Mouse (Mus musculus): Measurements from ENCODE around the gene Eif4g3. TPM values are rescaled to one million over a fixed set of nuclear protein-coding genes. Genes with fewer than 3 reads are reported as not detected.

Eif4g3 gene
- total and polyA plus RNA-seq, 3 experiments, result 25.5 to 97.9 (median 72.3) TPM

DNA sequence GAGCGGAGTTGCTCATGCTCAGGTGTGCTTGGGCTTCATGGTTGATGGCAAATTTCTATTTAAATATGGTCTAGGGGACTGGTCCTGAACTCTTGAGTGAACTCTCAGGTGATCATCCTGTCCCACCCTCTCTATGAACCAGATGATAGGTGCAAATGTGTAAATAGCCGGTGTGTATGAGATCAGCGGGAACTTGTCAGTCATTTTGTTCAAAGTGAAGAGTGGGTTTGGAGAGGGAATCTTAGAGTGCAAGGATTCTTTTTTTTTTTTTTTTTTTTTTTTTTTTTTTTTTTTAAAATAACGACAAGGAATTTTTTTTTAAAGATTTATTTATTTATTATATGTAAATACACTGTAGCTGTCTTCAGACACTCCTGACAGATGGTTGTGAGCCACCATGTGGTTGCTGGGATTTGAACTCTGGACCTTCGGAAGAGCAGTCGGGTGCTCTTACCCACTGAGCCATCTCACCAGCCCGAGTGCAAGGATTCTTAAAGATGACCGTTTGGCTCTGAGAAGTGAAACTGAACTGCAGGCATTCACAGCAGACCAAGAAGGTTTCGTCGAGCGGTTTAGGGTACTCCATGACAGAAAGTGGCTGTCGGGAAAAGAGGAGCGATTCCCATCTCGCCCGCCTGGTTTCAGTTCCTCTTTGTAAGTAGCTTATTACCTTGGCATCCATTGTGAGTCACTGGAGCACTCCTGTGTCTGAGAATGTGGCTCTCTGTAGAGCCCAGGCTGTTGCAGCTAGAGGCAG is 21.1 kb downstream of the Eif4g3 start:
- Histone ChIP-seq H3K4me3 (ENCODE audit: low read depth, low read length) (no peak overlapping the region), H3K4me1 (ENCODE audit: insufficient read depth, low read depth, low read length) (peaks cover 49% of the 10 kb centered on the region), H3K36me3 (replicated peaks) (peaks cover 93% of the 10 kb centered on the region), H3K27me3 (ENCODE audit: insufficient read depth, low read length) (no peaks in the 10 kb centered on the region), H3K9me3 (replicated peaks) (no peaks in the 10 kb centered on the region)
- DNase-seq (ENCODE audit: low spot score), result no peak
- TF ChIP-seq POLR2AphosphoS5 (IDR thresholded peaks at IDR 0.05; ENCODE audit: insufficient replicate concordance, low read depth, low read length), result no peak
- TF ChIP-seq TAL1 (conservative IDR thresholded peaks at IDR 0.05; ENCODE audit: low read depth, low read length), result no peak
- TF ChIP-seq CTCF (IDR thresholded peaks at IDR 0.05; ENCODE audit: low read depth, low read length), result no peak
- no peak for TF ChIP-seq GATA2 (IDR thresholded peaks at IDR 0.05; ENCODE audit: borderline replicate concordance, low read depth, low read length)
- no peak for TF ChIP-seq GATA1 (IDR thresholded peaks at IDR 0.05; ENCODE audit: borderline replicate concordance, low read length)
- no peak for ATAC-seq (ENCODE audit: extremely low read depth, insufficient number of reproducible peaks, low FRiP score, poor library complexity, severe bottlenecking)

GRCm38 (mm10) chr4:138015966-138016365 is 23.1 kb downstream of the Eif4g3 start:
- peaks cover 58% of the 10 kb centered on the region for H3K4me1 ChIP-seq (ENCODE audit: insufficient read depth, low read depth, low read length)
- H3K4me3 ChIP-seq (ENCODE audit: low read depth, low read length), result no peak overlapping the region
- peaks cover 91% of the 10 kb centered on the region for H3K36me3 ChIP-seq (replicated peaks)
- H3K27me3 ChIP-seq (ENCODE audit: insufficient read depth, low read length), result no peaks in the 10 kb centered on the region
- peak; percentile 30 for DNase-seq (ENCODE audit: low spot score)
- H3K9me3 ChIP-seq (replicated peaks), result no peaks in the 10 kb centered on the region
- ATAC-seq (ENCODE audit: extremely low read depth, insufficient number of reproducible peaks, low FRiP score, poor library complexity, severe bottlenecking), result peak; percentile 73
- no peak for TF ChIP-seq GATA1 (IDR thresholded peaks at IDR 0.05; ENCODE audit: borderline replicate concordance, low read length)
- TF ChIP-seq POLR2AphosphoS5 (IDR thresholded peaks at IDR 0.05; ENCODE audit: insufficient replicate concordance, low read depth, low read length), result no peak
- TF ChIP-seq GATA2 (IDR thresholded peaks at IDR 0.05; ENCODE audit: borderline replicate concordance, low read depth, low read length), result no peak
- TF ChIP-seq TAL1 (conservative IDR thresholded peaks at IDR 0.05; ENCODE audit: low read depth, low read length), result no peak
- no peak for TF ChIP-seq CTCF (IDR thresholded peaks at IDR 0.05; ENCODE audit: low read depth, low read length)

- no peak for DNase-seq (ENCODE audit: low spot score)
- Histone ChIP-seq H3K9me3 (replicated peaks) (no peaks in the 10 kb centered on the region), H3K4me3 (ENCODE audit: low read depth, low read length) (no peak overlapping the region), H3K4me1 (ENCODE audit: insufficient read depth, low read depth, low read length) (peaks cover 55% of the 10 kb centered on the region), H3K27me3 (ENCODE audit: insufficient read depth, low read length) (no peaks in the 10 kb centered on the region), H3K36me3 (replicated peaks) (peaks cover 87% of the 10 kb centered on the region)
- ATAC-seq (ENCODE audit: extremely low read depth, insufficient number of reproducible peaks, low FRiP score, poor library complexity, severe bottlenecking), result no peak
- TF ChIP-seq GATA1 (IDR thresholded peaks at IDR 0.05; ENCODE audit: borderline replicate concordance, low read length) (no peak), GATA2 (IDR thresholded peaks at IDR 0.05; ENCODE audit: borderline replicate concordance, low read depth, low read length) (no peak), POLR2AphosphoS5 (IDR thresholded peaks at IDR 0.05; ENCODE audit: insufficient replicate concordance, low read depth, low read length) (no peak), TAL1 (conservative IDR thresholded peaks at IDR 0.05; ENCODE audit: low read depth, low read length) (no peak), CTCF (IDR thresholded peaks at IDR 0.05; ENCODE audit: low read depth, low read length) (no peak)
Measured at GRCm38 (mm10) chr4:138017085-138017637, 24.3 kb downstream of the Eif4g3 start.

DNA sequence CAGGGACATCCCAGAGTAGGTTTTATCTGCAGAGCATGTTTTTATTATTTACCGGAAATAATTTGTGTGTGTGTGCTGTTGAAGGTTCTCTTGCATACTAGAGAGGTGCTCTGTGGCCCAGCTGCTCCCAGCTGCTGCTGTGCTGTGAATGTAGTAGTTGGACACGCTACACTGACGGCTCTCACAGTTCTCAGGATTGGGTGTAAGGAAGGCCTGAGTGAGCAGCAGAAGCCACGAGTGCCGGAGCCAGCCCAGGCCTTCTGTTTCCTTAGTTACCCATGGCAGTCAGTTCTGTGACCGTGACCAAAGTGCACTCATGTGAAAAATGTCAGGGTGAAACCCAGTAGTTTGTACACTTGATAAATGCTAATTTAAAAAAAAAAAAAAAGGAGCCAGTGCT is 25.2 kb downstream of the Eif4g3 start:
- TF ChIP-seq POLR2AphosphoS5 (IDR thresholded peaks at IDR 0.05; ENCODE audit: insufficient replicate concordance, low read depth, low read length), result no peak
- no peak for TF ChIP-seq GATA2 (IDR thresholded peaks at IDR 0.05; ENCODE audit: borderline replicate concordance, low read depth, low read length)
- no peak for TF ChIP-seq GATA1 (IDR thresholded peaks at IDR 0.05; ENCODE audit: borderline replicate concordance, low read length)
- TF ChIP-seq TAL1 (conservative IDR thresholded peaks at IDR 0.05; ENCODE audit: low read depth, low read length), result no peak
- TF ChIP-seq CTCF (IDR thresholded peaks at IDR 0.05; ENCODE audit: low read depth, low read length), result no peak
- ATAC-seq (ENCODE audit: extremely low read depth, insufficient number of reproducible peaks, low FRiP score, poor library complexity, severe bottlenecking) (peak; percentile 35; the same call in 1 of the 2 replicates), DNase-seq (ENCODE audit: low spot score) (peak; percentile 15)
- peaks cover 84% of the 10 kb centered on the region for H3K36me3 ChIP-seq (replicated peaks)
- H3K4me1 ChIP-seq (ENCODE audit: insufficient read depth, low read depth, low read length), result peaks cover 57% of the 10 kb centered on the region
- no peaks in the 10 kb centered on the region for H3K27me3 ChIP-seq (ENCODE audit: insufficient read depth, low read length)
- no peaks in the 10 kb centered on the region for H3K9me3 ChIP-seq (replicated peaks)
- no peak overlapping the region for H3K4me3 ChIP-seq (ENCODE audit: low read depth, low read length)

GRCm38 (mm10) chr4:138020231-138020630 is 27.4 kb downstream of the Eif4g3 start:
- H3K4me3 ChIP-seq (ENCODE audit: low read depth, low read length), result no peak overlapping the region
- no peak for DNase-seq (ENCODE audit: low spot score)
- ATAC-seq (ENCODE audit: extremely low read depth, insufficient number of reproducible peaks, low FRiP score, poor library complexity, severe bottlenecking), result no peak
- no peaks in the 10 kb centered on the region for H3K9me3 ChIP-seq (replicated peaks)
- TF ChIP-seq GATA2 (IDR thresholded peaks at IDR 0.05; ENCODE audit: borderline replicate concordance, low read depth, low read length) (no peak), TAL1 (conservative IDR thresholded peaks at IDR 0.05; ENCODE audit: low read depth, low read length) (no peak), GATA1 (IDR thresholded peaks at IDR 0.05; ENCODE audit: borderline replicate concordance, low read length) (no peak), CTCF (IDR thresholded peaks at IDR 0.05; ENCODE audit: low read depth, low read length) (no peak), POLR2AphosphoS5 (IDR thresholded peaks at IDR 0.05; ENCODE audit: insufficient replicate concordance, low read depth, low read length) (no peak)
- peaks cover 64% of the 10 kb centered on the region for H3K4me1 ChIP-seq (ENCODE audit: insufficient read depth, low read depth, low read length)
- H3K27me3 ChIP-seq (ENCODE audit: insufficient read depth, low read length), result no peaks in the 10 kb centered on the region
- peaks cover 83% of the 10 kb centered on the region for H3K36me3 ChIP-seq (replicated peaks)

- H3K4me1 ChIP-seq (ENCODE audit: insufficient read depth, low read depth, low read length), result peaks cover 52% of the 10 kb centered on the region
- ATAC-seq (ENCODE audit: extremely low read depth, insufficient number of reproducible peaks, low FRiP score, poor library complexity, severe bottlenecking), result no peak
- H3K4me3 ChIP-seq (ENCODE audit: low read depth, low read length), result no peak overlapping the region
Measured at GRCm38 (mm10) chr4:138021651-138022050, 28.8 kb downstream of the Eif4g3 start.

More at GRCm38 (mm10) chr4:138021651-138022050, 28.8 kb downstream of the Eif4g3 start:
- H3K9me3 ChIP-seq (replicated peaks), result no peaks in the 10 kb centered on the region
- TF ChIP-seq GATA1 (IDR thresholded peaks at IDR 0.05; ENCODE audit: borderline replicate concordance, low read length) (no peak), GATA2 (IDR thresholded peaks at IDR 0.05; ENCODE audit: borderline replicate concordance, low read depth, low read length) (no peak), TAL1 (conservative IDR thresholded peaks at IDR 0.05; ENCODE audit: low read depth, low read length) (no peak), POLR2AphosphoS5 (IDR thresholded peaks at IDR 0.05; ENCODE audit: insufficient replicate concordance, low read depth, low read length) (no peak), CTCF (IDR thresholded peaks at IDR 0.05; ENCODE audit: low read depth, low read length) (no peak)
- no peak for DNase-seq (ENCODE audit: low spot score)
- peaks cover 82% of the 10 kb centered on the region for H3K36me3 ChIP-seq (replicated peaks)
- H3K27me3 ChIP-seq (ENCODE audit: insufficient read depth, low read length), result no peaks in the 10 kb centered on the region
